Mouse (Mus musculus) c-Kit-negative CD71-positive TER-119-positive erythroid progenitor cells, embryonic 14.5 days (primary cell): ENCODE data around the gene Gas2l2.

Source experiments
- DNase-seq: peaks from one replicate; pipeline ENCODE4 v3.0.0-alpha.2; 2013; ENCODE audit warnings: low read depth, low spot score

The Gas2l2 gene

DNA sequence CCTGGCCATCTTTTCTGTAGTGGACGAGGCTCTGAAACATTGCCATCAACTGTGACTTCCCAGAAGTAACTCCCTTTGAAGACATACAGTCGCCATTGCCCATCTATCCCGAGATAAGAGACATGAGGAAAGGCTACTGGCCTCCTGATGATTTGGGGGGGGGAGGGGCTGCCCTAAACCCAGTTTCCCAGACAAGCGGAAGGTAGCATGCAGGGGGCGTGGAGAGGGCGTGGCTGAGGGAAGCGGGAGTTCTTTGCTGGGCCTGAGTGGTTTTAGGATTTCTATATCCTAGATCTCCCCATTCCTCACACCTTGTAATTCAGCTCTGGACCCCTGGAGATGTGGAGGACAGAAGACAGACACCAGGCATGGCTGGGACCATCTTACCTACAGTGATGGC is 14.6 kb upstream of the Gas2l2 start:
- DNase-seq: no peak

- peak; percentile 32 for DNase-seq
These were observed 13.5 kb upstream of the Gas2l2 start for GRCm38 (mm10) chr11:83442596-83443267.

DNA sequence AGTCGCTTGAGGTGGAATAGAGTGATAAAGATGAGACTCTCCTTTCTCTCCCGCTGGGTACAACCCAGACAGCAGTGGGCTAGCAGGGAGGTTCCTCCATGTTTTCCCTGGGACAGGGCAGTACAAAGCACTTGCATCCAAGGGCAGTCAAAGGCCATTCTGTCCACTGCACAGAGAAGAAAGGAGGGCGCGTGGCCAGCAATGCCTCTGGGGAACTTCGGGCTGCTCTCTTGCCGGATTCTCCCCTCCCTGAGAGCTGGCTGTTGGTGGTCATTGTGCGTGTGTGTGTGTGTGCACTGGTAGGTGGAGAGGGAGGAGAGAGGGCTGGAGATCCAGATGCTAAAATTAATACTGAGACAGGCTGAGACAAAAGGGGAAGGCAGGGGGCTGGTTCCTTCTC is 12.0 kb upstream of the Gas2l2 start:
- DNase-seq: no peak

DNA sequence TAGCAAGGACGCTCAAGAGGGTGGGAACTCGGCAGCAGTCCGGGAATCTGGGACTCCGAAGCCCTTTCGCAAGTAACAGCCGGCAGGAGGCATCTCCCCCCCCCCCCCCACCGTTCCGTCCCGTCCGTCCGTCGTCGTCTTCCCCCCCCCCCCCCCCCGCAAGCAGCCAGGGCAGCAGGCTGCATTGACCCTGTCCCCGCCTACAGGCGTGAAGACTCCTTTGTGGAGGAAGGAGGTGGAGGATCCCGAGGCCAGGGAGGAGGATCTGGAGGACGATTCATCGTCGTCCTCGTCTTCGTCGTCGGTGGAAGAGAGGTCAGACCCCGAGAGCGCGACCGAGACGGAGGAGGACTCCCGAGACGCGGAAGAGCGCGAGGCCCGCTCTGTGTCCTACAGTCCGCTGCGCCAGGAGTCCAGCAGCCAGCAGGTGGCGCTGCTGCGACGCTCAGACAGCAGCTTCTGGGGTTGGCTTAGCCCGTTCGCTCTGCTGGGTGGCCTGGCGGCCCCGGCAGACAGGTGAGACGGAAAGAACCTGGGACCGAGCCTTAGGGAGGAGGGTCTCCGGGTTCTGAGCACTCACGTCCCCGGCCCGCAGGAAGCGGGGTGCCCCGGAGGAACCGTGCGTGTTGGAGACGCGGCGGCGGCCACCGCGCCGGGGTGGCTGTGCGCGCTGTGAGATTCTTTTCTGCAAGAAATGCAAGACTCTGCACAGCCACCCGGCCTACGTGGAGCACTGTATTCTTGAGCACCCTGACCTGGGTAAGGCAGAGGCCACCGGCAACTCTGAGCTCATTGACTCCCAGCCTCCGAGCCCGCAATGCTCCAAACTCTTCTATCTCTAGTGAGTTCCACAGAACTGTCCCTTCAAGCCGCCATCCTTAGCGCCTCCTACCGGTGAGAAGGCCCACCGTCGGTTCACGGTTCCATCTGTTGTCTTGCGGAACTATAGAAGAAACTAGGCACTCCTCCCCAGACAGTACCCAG is 11.1 kb upstream of the Gas2l2 start:
- peak; percentile 77 for DNase-seq

DNA sequence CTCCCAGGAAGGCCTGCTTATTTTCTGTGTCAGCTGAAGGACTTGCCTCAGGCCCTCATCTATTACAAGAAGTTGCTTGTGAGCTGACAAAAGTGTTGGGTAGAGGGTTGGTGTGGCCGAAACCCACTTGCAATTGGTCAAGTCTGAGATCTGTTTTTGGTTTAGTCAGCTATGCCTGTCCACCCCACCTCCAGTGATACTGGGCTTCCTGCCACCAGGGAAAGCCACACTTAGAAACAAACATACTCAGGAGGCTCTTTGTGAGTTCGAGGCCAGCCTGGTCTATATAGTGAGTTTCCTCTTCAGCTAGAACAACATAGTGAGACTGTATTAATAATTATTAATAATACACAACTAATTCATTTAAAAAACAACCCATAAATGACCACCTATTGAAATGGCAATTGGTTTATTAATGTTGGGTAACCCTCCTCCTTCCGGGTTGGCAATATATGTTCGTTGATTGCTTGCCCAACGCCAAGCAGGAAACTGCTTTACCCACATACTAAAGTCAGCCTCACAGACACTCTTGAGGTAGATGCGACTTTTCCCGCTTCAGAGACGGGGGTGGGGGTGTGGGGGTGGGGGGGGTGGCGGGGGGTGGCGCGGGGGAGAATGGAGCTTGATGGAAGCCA is 10.3 kb upstream of the Gas2l2 start:
- DNase-seq: no peak

DNA sequence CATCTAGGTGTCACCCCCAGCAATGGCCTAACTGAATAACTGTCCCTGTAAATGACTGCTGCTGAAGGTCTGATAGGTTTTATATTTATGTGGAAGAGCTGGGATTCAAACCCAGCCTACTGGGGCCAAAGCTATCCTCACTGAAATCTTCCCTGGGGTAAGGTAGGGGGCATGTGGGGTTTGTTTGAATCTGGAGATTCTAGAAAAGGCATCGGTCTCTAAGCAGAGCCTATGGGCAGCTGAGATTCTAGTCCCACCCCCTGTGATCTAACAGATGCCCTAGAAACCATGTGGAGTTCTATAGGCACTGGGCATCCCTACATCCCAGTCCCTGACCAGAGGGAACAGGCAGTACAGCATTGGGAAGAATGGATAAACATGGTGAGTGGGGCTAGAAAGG is 8.1 kb upstream of the Gas2l2 start, which contains the start of gene 1700020L24Rik:
Gene 1700020L24Rik (plus strand): TSS at position 301 of the 400 bp plus-strand sequence.
- no peak for DNase-seq

- no peak for DNase-seq
These were observed 3.3 kb upstream of the Gas2l2 start for GRCm38 (mm10) chr11:83432533-83432932.

DNA sequence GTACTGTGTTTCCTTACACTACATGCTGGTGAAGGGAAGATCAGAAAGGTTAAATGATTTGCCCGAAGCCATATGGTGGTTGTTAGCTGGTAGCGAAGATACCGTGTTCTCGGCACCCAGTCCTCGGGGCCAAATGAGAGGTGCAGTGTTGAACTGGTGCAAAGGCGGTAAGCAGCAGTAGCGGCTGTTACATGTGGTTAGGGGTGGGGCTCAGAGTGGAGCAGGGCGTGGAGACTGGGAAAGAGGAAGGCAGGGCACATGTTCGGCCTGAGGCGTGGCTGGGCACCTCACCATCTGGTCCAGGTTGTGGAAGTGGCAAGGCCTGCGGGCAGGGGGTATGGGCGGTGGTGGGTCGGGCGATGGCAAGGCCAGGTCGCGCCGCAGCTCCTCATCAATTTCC is 2.3 kb downstream of the Gas2l2 start:
- no peak for DNase-seq

- peak; percentile 52 for DNase-seq
These were observed 4.6 kb downstream of the Gas2l2 start for GRCm38 (mm10) chr11:83424681-83425080.

DNA sequence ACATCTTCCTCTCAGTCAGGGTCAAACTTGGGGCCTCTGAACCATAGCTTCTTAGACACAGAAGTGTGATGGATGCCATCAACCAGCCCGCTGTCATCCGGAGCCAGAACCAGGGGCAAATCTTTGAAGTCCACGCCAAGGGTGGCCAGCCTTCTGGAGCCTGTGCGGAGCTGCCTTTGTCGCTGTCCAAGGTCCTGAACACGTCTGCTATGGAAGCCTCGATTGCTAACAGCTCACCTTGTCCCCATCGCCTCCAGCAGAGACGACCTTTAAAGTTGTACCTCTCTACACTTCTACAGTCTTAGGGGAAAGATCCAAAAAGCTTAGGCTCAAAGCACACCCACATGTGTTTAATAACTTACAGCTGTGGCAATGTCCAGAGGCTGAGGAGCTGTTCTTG is 8.0 kb downstream of the Gas2l2 start:
- no peak for DNase-seq

DNA sequence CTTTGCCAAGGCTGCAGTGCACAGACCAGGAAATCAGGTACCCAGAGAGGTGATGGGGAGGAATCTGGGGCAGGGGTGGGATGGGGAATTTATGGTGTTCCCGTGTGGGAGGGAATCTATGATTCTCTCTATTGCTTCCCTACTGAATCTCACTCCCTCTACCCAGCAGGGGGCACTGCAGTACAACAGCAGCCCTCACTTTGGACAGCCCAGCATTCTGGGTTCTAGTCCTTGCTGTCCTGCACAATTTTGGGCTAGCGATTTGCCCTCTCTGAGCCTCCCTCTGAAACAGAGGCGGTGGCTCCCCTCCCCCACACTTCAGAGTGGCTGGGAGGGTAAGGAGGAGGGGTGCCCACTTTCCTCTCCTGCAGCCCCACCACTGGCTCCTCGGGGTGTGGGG is 8.9 kb downstream of the Gas2l2 start:
- DNase-seq: no peak

- DNase-seq: no peak
These were observed 10.7 kb downstream of the Gas2l2 start for GRCm38 (mm10) chr11:83418566-83418965.

DNA sequence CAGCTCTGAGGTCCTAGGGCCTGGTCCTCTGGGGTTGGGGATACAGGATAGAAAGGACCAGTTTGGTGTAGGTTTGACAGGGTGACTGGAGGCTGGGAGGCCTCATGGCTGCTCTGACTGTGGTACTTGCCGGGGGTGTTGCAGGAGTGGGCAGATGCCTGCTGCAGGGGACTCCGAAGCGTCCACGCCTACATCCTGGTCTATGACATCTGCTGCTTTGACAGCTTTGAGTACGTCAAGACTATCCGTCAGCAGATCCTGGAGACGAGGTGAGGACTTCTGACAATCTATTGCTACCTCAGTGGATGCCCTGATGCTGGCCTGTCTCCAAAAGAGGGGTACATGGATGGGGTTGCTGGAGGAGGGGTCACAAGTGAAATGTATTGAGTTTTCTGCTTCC is 11.5 kb downstream of the Gas2l2 start:
- DNase-seq: no peak

DNA sequence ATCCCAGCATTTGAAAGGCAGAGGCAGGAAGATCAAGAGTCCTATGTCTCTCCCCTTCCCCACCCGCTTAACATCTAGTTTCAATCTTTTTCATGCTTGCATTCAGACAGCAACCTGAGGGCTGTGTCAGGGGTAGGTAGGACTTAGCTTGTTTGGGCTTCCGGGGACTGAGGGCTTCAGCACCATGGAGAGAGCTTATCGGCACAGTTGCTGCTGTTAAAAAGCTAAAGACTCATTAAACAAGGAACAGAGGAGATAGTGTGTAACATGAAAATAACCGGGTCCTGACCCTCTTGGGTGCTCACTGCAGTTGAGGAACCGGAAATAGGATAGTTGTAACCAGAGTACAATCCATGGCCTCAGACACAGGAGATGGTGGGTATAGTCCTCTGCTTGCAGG is 12.2 kb downstream of the Gas2l2 start:
- DNase-seq: no peak

DNA sequence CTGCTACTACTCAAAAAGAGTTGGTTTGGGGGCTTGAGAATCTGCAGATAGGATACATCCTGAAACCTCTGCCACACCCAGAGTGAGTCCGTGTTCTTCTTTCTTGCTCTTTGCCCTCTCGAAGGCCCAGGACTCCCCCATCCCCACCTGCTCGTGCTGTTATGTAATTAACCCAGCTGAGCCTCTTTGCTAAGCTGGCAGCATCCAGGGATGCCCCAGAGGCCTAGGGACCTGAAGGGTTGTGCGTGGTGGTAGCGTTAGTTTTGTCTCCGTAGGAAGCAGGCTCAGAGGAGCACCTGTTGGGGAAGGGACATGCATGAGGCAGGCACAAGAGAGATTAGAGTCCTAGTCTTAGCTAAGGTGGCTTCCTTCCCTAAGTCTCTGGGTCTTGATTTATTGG is 18.7 kb downstream of the Gas2l2 start:
- DNase-seq: no peak

DNA sequence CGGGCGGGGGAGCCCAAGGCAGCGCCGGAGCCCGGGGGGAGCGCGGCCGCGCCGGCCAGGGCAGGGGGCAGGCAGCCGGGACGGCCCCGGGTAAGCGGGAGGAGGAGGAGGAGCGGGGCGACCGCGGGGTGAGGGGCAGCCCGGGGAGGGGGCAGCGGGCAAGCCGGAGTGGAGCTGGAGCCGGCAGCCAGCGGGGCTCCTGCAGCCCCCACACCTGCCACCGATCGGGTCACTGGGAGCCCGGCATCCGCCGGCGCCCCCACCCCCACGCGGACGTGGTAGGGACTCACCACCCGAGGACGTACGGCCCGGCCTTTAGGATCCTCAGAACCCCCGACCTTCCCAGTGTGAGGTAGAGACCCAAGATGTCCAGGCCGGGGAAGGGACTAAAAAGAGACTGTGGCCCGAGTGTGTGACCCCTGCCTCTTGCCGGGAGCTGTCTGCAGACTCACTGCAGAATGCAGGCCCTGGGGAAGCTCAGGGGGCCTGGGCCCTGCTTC is 19.4 kb downstream of the Gas2l2 start:
- DNase-seq: no peak

GRCm38 (mm10) chr11:83409087-83409754 is 20.0 kb downstream of the Gas2l2 start, which contains the start of gene Rasl10b:
Rasl10b (plus strand) TSS chr11:83409137.
- DNase-seq: no peak

DNA sequence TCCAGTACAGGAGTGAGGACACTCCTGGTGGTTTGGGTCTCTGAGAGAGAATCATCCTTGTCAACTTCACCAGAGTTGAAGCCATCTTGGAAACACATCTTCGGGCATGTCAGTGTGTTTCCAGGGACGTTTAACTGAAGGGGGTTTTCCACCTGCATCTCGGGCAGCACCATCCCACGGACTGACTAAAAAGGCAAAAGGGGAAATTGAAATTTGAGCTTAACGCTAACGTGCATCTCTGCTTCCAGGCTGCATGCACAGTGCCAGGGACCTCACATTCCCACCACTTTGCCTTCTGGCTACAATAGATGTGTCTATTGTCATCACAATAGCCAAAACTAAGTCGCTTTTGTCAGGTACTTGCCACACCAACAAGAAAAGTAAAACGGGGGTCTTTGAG is 21.0 kb downstream of the Gas2l2 start:
- no peak for DNase-seq

DNA sequence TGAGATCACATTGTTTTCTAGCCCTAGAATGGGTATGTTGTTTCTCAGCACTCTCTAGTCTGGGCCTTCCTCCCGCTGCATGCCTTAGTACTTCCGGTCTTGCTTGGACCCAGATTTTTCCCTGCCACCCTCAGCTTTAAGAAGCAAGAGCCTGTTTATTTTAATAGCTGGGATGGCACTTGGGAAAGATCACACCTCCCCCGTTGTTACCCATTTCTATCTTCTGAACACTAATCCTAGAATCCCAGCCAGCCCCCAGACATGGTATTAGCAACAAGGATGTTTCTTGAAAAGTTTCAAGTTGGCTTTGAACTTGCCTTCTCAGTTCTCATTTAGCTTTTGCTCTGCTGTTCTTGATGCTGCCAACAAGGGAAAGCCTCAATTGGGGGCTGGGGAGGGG is 22.9 kb downstream of the Gas2l2 start:
- no peak for DNase-seq

- no peak for DNase-seq
These were observed 25.5 kb downstream of the Gas2l2 start for GRCm38 (mm10) chr11:83403787-83404186.

GRCm38 (mm10) chr11:83398724-83399123 is 30.5 kb downstream of the Gas2l2 start:
- DNase-seq: no peak
